Mouse (Mus musculus): Measurements from ENCODE around the gene Slc35f3. TPM values are rescaled to one million over a fixed set of nuclear protein-coding genes. Genes with fewer than 3 reads are reported as not detected.

Slc35f3 gene
- polyA plus RNA-seq, 1 experiment from 2014 or later = 0.98 TPM

DNA sequence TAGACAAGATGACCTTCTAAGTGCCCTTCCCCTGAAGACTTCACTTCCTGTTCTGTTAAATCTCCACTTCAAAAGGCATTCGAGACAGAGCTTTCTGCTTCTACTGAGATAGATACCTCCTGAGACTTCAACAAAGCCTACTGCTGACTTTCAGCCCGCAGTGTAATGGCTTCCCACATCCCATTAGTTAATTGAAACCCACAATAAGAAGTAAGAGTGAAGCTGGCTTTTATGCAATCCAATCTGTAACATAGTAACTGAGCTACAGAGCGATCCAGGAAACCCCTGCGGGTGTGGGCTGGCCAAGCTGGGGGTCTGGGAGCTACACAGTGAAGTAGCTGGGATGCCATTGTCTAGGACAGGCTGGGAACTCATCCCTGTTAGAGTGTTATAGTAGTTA, 46.7 kb downstream of the Slc35f3 start:
- ATAC-seq (ENCODE audit: insufficient read depth, low FRiP score) = no peak
- no peaks in the 10 kb centered on the region for H3K36me3 ChIP-seq (ENCODE audit: control insufficient read depth, insufficient read depth, low read length)
- WGBS = 62% methylated on average over 4 of the region's 4 CpGs

DNA sequence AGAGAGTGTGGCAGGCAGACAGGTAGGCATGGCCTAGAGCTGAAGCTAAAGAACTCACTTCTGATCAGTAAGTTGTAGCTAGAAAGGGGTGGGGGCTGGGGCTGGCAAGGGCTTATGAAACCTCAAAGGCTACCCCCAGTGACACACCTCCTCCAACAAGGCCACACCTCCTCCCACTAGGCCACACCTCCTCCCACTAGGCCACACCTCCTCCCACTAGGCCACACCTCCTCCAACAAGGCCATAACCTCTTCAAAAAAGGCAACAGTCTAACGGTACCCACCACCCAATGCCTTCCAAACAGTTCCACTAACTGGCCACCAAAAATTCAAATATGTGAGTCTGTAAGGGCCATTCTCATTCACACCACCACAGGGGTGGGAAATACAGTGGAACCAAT, 54.9 kb downstream of the Slc35f3 start:
- no peak overlapping the region for H3K4me3 ChIP-seq (replicated peaks; ENCODE audit: low read length)
- H3K9me3 ChIP-seq (replicated peaks; ENCODE audit: control insufficient read depth, low read length) = no peaks in the 10 kb centered on the region
- H3K27ac ChIP-seq (ENCODE audit: low read length) = no peak overlapping the region
- H3K27me3 ChIP-seq (ENCODE audit: control insufficient read depth, insufficient read depth, low read length) = no peaks in the 10 kb centered on the region
- no peak for ATAC-seq (ENCODE audit: insufficient read depth, low FRiP score)
- no peaks in the 10 kb centered on the region for H3K4me1 ChIP-seq (ENCODE audit: control insufficient read depth, insufficient read depth, low read length)
- H3K4me2 ChIP-seq (ENCODE audit: low read depth, low read length) = no peak overlapping the region
- H3K9ac ChIP-seq (ENCODE audit: low read length) = no peak overlapping the region
- no peaks in the 10 kb centered on the region for H3K36me3 ChIP-seq (ENCODE audit: control insufficient read depth, insufficient read depth, low read length)
- 50% methylated on average over 1 of the region's 1 CpGs for WGBS

More for the DNA sequence above, 46.7 kb downstream of the Slc35f3 start:
- Histone ChIP-seq H3K27me3 (ENCODE audit: control insufficient read depth, insufficient read depth, low read length) (no peaks in the 10 kb centered on the region), H3K4me2 (ENCODE audit: low read depth, low read length) (no peak overlapping the region), H3K9ac (ENCODE audit: low read length) (no peak overlapping the region), H3K4me1 (ENCODE audit: control insufficient read depth, insufficient read depth, low read length) (peaks cover 2% of the 10 kb centered on the region; the same call in 1 of the 2 replicates), H3K27ac (ENCODE audit: low read length) (no peak overlapping the region), H3K9me3 (replicated peaks; ENCODE audit: control insufficient read depth, low read length) (no peaks in the 10 kb centered on the region; the same call in 1 of the 2 replicates), H3K4me3 (replicated peaks; ENCODE audit: low read length) (no peak overlapping the region)

DNA sequence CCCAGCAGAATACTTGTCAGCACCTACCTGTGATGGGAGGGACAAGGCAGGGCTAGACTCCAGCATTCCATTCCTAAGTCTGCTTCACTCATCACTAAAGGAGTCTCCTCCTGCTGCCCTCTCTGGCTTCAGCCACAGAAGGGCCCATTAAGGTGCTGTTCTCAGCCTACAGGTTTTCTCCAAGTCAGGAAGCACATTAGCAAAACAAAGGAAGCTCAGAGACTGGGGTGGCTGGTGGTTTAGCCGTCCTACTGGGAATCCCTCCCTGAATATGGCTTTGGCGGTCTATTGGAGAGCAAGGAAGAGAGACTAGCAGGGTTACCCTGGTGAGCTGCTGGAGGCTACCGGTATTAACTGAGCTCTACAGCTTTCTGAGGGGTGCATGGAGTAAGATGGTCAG, 59.6 kb downstream of the Slc35f3 start:
- ATAC-seq (ENCODE audit: insufficient read depth, low FRiP score) = no peak
- no peak overlapping the region for H3K4me3 ChIP-seq (replicated peaks; ENCODE audit: low read length)
- WGBS = 41% methylated on average over 3 of the region's 3 CpGs

DNA sequence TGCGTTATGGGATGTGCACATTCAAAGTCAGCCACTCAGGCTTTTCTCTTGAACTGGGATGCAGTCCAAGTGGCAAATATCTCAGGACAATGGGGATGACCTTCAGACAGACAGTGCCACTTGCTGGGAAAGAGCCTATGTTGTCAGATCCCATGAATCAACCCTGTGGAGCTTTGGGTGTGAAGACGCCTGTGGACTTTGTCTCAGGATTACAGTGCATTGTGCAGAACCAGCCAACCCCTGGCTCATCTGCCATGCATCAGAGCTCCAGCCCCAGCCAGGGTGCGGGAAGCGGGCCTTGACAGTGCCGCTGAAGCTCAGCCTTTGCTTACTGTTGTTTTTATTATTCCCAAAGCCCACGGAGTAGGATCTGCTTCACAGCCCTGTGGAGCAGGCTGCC, 60.9 kb downstream of the Slc35f3 start:
- no peak overlapping the region for H3K27ac ChIP-seq (ENCODE audit: low read length)
- no peaks in the 10 kb centered on the region for H3K9me3 ChIP-seq (replicated peaks; ENCODE audit: control insufficient read depth, low read length)
- 75% methylated on average over 6 of the region's 6 CpGs for WGBS
- no peak overlapping the region for H3K4me3 ChIP-seq (replicated peaks; ENCODE audit: low read length)
- no peak for ATAC-seq (ENCODE audit: insufficient read depth, low FRiP score)
- H3K27me3 ChIP-seq (ENCODE audit: control insufficient read depth, insufficient read depth, low read length) = no peaks in the 10 kb centered on the region
- no peak overlapping the region for H3K4me2 ChIP-seq (ENCODE audit: low read depth, low read length)
- no peaks in the 10 kb centered on the region for H3K36me3 ChIP-seq (ENCODE audit: control insufficient read depth, insufficient read depth, low read length)
- H3K4me1 ChIP-seq (ENCODE audit: control insufficient read depth, insufficient read depth, low read length) = no peaks in the 10 kb centered on the region
- H3K9ac ChIP-seq (ENCODE audit: low read length) = no peak overlapping the region

More for the DNA sequence above, 59.6 kb downstream of the Slc35f3 start:
- Histone ChIP-seq H3K4me1 (ENCODE audit: control insufficient read depth, insufficient read depth, low read length) (no peaks in the 10 kb centered on the region), H3K9ac (ENCODE audit: low read length) (no peak overlapping the region), H3K9me3 (replicated peaks; ENCODE audit: control insufficient read depth, low read length) (no peaks in the 10 kb centered on the region), H3K36me3 (ENCODE audit: control insufficient read depth, insufficient read depth, low read length) (no peaks in the 10 kb centered on the region), H3K27me3 (ENCODE audit: control insufficient read depth, insufficient read depth, low read length) (no peaks in the 10 kb centered on the region), H3K27ac (ENCODE audit: low read length) (no peak overlapping the region), H3K4me2 (ENCODE audit: low read depth, low read length) (no peak overlapping the region)

DNA sequence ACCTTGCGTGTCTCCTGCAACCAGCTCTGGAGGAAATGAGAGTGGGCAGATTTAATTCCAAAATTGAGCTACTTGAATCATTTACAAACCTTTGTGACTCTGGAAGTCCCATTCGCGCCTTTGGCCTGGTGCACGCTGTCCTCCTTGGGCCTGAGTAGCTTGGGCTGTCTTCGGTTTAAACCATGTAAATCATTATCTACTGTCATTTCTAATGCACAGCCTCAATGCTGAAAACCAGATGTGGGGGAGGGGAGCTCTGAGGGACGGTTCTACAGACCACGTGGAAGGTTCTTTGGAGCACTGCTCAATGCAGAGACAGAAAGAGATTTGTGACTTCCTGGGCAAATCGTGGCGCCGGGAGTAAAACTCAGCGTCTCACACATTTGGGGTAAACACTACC, 61.7 kb downstream of the Slc35f3 start:
- H3K4me1 ChIP-seq (ENCODE audit: control insufficient read depth, insufficient read depth, low read length) = no peaks in the 10 kb centered on the region
- H3K27ac ChIP-seq (ENCODE audit: low read length) = no peak overlapping the region
- no peaks in the 10 kb centered on the region for H3K36me3 ChIP-seq (ENCODE audit: control insufficient read depth, insufficient read depth, low read length)
- no peak overlapping the region for H3K4me2 ChIP-seq (ENCODE audit: low read depth, low read length)
- no peaks in the 10 kb centered on the region for H3K27me3 ChIP-seq (ENCODE audit: control insufficient read depth, insufficient read depth, low read length)
- ATAC-seq (ENCODE audit: insufficient read depth, low FRiP score) = no peak
- no peaks in the 10 kb centered on the region for H3K9me3 ChIP-seq (replicated peaks; ENCODE audit: control insufficient read depth, low read length)
- no peak overlapping the region for H3K4me3 ChIP-seq (replicated peaks; ENCODE audit: low read length)
- WGBS = 61% methylated on average over 11 of the region's 11 CpGs
- H3K9ac ChIP-seq (ENCODE audit: low read length) = no peak overlapping the region

DNA sequence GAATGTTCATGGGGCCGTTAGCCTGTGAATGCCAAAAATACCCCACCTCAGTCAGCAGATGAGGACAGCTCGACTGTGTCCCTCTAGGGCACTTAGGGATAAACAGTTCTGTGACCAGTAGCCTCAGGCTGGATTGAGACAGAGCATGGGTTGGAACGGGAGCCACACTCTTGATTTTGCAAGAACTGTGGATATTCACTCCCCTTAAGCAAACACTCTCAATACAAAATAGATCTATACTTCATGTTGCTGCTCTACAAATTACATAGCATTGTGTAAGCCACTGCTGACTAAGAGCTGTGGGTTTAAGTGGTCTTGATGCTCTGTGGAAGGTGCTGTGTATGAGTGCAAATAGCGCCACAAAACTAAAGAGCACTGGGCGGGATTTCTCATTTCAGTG, 62.3 kb downstream of the Slc35f3 start:
- WGBS = 53% methylated on average over 5 of the region's 5 CpGs
- Histone ChIP-seq H3K36me3 (ENCODE audit: control insufficient read depth, insufficient read depth, low read length) (no peaks in the 10 kb centered on the region), H3K9ac (ENCODE audit: low read length) (no peak overlapping the region), H3K27me3 (ENCODE audit: control insufficient read depth, insufficient read depth, low read length) (no peaks in the 10 kb centered on the region), H3K4me3 (replicated peaks; ENCODE audit: low read length) (no peak overlapping the region), H3K9me3 (replicated peaks; ENCODE audit: control insufficient read depth, low read length) (no peaks in the 10 kb centered on the region), H3K4me1 (ENCODE audit: control insufficient read depth, insufficient read depth, low read length) (no peaks in the 10 kb centered on the region), H3K4me2 (ENCODE audit: low read depth, low read length) (no peak overlapping the region), H3K27ac (ENCODE audit: low read length) (no peak overlapping the region)
- ATAC-seq (ENCODE audit: insufficient read depth, low FRiP score) = no peak

DNA sequence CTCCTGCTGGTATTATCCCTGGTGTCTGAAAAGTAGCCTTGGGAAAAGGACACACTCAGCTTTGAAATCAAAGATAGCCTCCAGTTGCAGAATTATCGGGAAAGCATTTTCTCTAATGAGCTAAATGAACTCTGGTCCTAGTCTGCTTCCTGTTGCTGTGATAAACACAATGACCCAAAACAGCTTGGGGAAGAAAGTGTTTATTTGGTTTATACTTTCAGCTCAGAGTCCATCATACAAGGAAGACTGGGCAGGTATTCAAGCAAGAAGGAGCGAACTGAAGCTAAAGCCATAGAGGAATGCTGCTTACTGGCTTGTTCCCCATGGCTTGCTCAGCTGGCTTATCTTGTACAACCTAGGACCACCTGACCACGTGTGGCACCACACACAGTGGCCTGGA, 67.9 kb downstream of the Slc35f3 start:
- H3K27ac ChIP-seq (ENCODE audit: low read length) = no peak overlapping the region
- H3K9me3 ChIP-seq (replicated peaks; ENCODE audit: control insufficient read depth, low read length) = no peaks in the 10 kb centered on the region
- ATAC-seq (ENCODE audit: insufficient read depth, low FRiP score) = no peak
- H3K4me3 ChIP-seq (replicated peaks; ENCODE audit: low read length) = no peak overlapping the region
- 68% methylated on average over 3 of the region's 3 CpGs for WGBS
- no peaks in the 10 kb centered on the region for H3K4me1 ChIP-seq (ENCODE audit: control insufficient read depth, insufficient read depth, low read length)
- no peaks in the 10 kb centered on the region for H3K27me3 ChIP-seq (ENCODE audit: control insufficient read depth, insufficient read depth, low read length)
- H3K4me2 ChIP-seq (ENCODE audit: low read depth, low read length) = no peak overlapping the region
- no peaks in the 10 kb centered on the region for H3K36me3 ChIP-seq (ENCODE audit: control insufficient read depth, insufficient read depth, low read length)
- H3K9ac ChIP-seq (ENCODE audit: low read length) = no peak overlapping the region

DNA sequence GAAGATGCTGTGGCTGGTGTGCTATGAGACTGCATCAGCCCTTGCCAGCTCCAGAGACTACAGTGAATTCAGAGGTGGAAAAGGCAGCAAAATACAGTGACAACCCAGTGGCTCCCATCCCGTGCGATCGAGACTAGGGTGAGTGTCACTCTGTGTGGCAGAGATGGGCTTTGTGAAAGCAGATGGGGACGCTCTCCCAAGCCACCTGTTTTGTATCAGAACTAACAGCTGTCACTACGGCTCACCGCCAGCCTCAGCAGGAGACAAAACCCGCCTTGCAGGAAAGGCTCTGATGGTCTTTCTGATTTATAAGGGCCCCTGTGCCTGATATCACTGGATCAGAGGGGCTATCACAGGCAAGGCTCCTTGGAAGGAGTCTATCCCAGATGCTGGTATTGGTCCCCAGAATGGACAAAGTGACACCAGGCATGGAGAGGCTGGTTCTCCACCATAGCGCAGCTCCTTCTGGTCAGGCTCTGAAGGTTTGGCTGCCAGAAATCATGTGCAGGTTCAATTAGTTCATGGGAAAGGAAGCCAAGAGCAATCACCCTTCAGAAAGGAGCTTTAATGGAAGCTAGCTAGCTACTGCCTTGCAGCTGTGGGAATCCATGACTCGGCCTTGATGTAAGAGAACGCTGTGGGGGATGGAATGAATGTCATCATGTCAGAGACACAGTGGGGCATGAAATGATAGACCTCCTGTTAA, 70.1 kb downstream of the Slc35f3 start:
- H3K4me1 ChIP-seq (ENCODE audit: control insufficient read depth, insufficient read depth, low read length) = no peaks in the 10 kb centered on the region
- no peak overlapping the region for H3K27ac ChIP-seq (ENCODE audit: low read length)
- H3K9ac ChIP-seq (ENCODE audit: low read length) = no peak overlapping the region
- WGBS = 78% methylated on average over 10 of the region's 10 CpGs
- H3K4me2 ChIP-seq (ENCODE audit: low read depth, low read length) = no peak overlapping the region
- ATAC-seq (ENCODE audit: insufficient read depth, low FRiP score) = no peak
- no peaks in the 10 kb centered on the region for H3K27me3 ChIP-seq (ENCODE audit: control insufficient read depth, insufficient read depth, low read length)
- H3K36me3 ChIP-seq (ENCODE audit: control insufficient read depth, insufficient read depth, low read length) = no peaks in the 10 kb centered on the region
- H3K9me3 ChIP-seq (replicated peaks; ENCODE audit: control insufficient read depth, low read length) = no peaks in the 10 kb centered on the region
- no peak overlapping the region for H3K4me3 ChIP-seq (replicated peaks; ENCODE audit: low read length)

DNA sequence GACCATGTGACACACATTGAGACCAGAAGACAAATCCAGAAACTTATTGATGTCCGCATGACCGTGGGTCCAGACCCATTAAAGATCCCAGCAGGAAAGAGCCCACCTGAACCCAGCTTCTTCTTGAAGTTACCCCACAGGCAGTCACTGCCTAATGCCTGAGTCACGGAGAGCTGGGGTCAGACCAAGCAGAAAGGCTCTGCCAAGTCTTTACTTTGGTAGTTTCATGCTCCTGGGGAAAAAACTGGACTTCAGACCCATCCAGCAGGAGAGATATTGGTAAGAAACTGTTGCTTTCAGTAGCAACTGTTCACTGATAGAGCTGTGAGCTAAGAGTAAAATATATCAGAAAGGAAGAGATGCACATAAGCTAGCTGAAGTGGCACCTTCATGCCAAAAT, 73.5 kb downstream of the Slc35f3 start:
- 72% methylated on average over 3 of the region's 3 CpGs for WGBS
- Histone ChIP-seq H3K9me3 (replicated peaks; ENCODE audit: control insufficient read depth, low read length) (no peaks in the 10 kb centered on the region), H3K27me3 (ENCODE audit: control insufficient read depth, insufficient read depth, low read length) (no peaks in the 10 kb centered on the region), H3K36me3 (ENCODE audit: control insufficient read depth, insufficient read depth, low read length) (no peaks in the 10 kb centered on the region), H3K4me2 (ENCODE audit: low read depth, low read length) (no peak overlapping the region), H3K4me1 (ENCODE audit: control insufficient read depth, insufficient read depth, low read length) (no peaks in the 10 kb centered on the region), H3K27ac (ENCODE audit: low read length) (no peak overlapping the region), H3K9ac (ENCODE audit: low read length) (no peak overlapping the region), H3K4me3 (replicated peaks; ENCODE audit: low read length) (no peak overlapping the region)
- no peak for ATAC-seq (ENCODE audit: insufficient read depth, low FRiP score)
